Mouse (Mus musculus) 3134 (cell line): Measurements from ENCODE around the gene Irgq.
"Not testable (repeated sequence)": the region's sequence is repeated elsewhere in the genome, so short reads cannot be mapped to it uniquely, and the experiment has no call there.

Experiments used
- DNase-seq: peaks from one replicate; pipeline ENCODE4 v3.0.0-alpha.2; 2011; ENCODE audit warnings: low spot score; ENCODE audit not compliant: insufficient read length; ENCODE audit errors: extremely low read depth

Gene Irgq

DNA sequence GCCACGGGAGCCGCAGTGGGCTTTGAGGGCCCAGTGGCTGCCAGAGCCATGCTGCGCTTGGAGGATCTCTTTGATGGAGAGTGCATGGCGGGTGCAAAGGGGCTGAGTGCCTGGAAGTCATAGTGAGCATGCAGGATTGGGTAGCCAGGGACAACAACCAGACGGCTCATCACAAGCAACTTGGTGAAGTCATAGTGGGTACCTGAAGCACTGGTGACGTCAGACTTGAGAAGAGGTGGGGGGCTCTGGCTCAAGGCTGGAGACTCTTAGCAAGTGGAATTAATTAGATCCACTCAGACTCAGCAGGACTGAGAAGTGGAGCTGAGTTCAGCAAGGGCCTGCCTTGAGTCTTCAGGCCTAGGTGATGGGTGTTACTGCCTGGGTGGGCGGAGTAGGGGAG is 18.1 kb upstream of the Irgq start, which contains the start of gene AC161166.1:
TSS of gene AC161166.1 (minus strand) at position 101 of the 400 bp plus-strand sequence.
- no peak for DNase-seq

DNA sequence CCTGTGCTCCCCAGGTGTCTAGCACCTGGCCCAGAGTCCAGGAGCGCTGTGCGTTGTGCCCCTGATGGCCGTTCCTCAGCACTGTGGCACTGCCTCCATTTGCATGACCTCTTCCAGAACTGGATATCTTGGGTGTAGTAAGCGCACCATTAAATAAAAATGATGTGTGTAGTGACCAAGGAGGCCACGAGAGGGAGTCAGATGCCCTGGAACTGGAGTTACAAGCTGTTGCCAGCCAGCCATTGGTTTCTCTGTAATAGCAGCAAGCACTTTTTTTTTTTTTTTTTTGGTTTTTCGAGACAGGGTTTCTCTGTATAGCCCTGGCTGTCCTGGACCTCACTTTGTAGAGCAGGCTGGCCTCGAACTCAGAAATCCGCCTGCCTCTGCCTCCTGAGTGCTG is 14.2 kb upstream of the Irgq start:
- peak; percentile 33 for DNase-seq

DNA sequence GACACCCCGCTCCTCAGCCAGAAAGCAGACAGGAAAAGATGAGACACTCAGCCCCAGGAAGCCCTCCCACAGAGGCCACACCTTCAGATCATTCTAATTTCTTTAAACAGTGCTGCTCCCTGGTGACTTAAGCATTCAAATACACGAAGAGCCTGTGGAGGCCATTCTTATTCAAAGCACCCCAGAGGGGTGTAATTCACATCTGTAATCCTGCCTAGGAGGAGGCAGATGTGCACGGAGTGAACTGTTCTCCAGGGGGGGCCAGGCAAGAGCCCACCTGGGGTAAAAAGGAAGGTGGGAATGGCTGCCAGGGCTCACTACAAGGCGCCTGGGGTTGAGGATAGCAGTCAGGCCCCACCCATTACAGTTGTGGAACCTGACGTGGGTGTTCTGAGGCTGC is 13.4 kb upstream of the Irgq start:
- DNase-seq: no peak

DNA sequence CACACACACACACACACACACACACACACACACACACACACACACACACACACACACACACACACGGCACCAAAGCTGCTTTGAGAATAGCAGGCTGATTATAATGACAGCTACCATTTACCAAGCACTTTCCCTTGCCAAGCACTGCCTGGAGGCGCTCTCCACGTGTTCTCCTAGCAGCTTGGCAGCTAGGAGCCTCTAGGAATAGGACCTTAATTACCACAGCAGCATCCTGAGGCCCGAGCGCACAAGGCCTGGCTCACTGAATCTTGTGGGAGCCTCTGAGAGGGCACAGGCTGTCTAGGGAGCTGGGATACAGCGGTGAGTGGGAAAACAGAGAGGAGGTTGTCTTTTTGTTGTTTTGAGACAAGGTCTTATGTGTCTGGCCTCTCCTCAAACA is 12.8 kb upstream of the Irgq start:
- DNase-seq: no peak

DNA sequence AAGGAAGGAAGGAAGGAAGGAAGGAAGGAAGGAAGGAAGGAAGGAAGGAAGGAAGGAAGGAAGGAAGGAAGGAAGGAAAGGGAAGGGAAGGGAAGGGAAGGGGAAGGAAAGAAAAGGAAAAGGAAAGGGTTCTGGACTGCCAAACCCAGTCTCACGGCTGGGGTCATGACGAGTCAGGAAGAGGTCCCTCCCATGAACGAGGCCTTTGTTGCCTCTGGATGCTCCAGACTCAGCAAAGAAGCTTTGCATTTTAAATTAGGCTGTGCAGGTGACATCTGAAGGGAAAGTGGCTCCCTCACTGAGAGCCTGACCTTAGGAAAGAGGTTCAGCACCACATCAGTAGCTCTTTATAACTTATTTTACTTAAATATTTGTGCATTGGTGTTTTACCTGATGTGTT is 11.4 kb upstream of the Irgq start:
- no peak for DNase-seq

DNA sequence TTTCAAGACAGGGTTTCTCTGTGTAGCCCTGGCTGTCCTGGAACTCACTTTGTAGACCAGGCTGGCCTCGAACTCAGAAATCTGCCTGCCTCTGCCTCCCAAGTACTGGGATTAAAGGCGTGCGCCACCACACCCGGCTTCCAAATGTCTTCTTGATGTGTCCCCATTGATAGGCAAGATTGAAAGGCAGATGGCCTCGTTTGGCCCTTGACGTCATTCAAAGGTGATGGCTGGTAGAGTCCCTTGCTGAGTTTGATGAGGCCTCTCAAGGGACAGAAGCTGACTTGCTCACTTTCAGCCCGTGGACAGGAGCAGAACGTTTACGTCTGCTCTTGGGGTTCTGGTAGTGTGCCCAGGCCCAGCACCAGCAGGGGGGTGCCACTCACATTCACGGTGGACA is 10.4 kb upstream of the Irgq start:
- DNase-seq: not testable (repeated sequence)

DNA sequence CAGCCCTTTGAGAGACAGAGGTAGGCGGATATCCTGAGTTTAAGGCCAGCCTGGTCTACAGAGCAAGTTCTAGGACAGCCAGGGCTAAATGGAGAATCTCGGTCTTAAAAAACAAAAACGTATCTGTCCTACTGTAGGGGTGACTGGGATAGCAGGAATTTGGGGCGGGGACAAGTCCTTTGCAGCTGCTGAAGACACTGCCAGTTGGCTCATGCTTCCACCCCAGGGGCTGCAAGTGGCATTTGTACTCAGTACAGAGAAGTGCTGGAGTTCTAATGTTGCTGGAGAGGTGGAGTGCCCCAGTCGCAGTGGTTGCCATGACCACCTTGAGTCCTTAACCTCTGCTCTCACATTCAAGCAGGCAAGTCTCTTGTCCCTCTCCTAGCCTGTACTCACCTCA is 7.7 kb upstream of the Irgq start:
- peak; percentile 56 for DNase-seq

DNA sequence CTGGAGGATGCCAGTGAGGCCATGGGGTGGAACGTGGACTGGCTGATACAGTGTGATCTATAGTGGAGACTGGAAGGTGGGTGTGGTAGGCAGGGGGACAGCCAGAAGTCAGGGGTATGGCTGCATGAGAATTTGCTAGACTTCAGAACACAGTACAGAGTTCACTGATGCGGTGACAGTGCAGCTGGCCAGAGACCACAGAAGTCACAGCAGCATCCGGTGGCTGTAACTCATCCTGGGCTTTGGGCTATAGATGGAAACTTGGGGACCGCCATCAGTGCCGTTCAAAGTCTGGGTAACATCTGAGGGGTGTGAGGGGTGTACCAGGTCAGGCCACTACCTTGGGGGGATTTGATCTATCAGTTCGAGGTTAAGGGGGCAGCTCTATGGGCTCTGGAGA is 6.8 kb upstream of the Irgq start:
- no peak for DNase-seq

DNA sequence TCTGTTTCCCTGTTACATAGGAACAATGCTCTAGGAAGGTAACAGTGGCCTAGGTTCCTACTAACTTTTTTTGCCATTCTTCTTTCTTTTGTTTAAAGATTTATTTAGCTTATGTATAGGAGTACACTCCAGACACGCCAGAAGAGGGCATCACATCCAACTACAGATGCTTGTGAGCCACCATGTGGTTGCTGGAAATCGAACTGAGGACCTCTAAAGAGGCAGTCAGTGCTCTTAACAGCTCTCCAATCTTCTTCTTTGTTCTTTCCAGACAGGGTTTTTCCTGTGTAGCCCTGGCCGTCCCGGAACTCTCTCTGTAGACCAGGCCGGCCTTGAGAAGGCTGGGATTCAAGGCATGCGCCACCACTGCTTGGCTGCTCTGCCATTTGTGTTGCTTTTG is 5.5 kb upstream of the Irgq start:
- DNase-seq: no peak

DNA sequence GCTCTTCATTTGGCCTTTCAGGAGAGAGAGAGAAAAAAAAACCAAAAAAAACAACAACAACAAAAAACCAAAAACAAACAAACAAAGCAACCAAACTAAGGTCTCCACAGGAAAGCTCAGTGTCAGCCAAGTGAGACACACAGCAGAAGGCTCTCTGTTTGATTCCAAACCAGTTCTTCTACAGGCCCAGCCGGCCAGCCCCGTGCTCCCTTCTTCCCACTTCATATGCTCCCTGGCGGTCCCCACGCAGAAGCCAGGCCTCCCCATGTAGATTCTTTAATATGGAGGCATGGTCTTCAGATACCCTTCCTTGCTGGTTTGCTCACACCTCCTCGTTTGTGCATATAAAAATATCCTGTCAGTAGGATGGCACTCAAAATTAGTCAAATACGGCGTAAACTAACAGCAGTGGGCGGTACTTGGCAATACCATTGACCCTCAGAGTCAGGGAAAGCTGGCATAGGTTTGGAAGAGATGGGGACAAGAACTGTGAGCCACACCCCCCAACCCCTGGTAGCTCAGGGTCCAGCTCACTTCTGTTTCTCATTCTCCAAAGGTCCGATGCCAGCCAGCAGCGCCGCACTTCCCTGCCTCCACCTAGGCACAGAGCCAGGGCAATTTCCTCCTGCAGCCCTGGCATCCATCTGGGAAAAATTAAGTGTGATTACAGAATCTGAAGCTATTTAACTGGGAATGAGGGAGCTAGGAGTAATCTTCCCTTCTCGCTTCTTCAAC is 4.6 kb upstream of the Irgq start:
- no peak for DNase-seq

DNA sequence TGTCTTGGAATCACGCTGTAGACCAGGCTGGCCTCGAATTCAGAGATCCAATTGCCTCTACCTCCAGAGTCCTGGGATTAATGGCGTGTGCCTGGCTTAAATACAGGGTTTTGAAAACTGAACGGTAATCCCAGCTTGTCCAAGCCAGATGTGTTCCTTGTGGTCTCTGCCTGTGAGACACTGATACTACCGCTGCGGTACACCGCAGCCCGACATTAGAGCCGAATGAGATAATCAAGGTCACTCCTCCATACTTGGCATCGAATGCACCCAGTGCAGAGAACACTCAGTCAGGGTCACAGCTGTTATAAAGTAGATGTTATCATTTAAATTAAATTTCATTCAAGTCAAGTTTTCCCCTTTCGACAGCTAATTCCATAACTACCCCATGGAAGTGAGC is 1.6 kb upstream of the Irgq start:
- DNase-seq: no peak

DNA sequence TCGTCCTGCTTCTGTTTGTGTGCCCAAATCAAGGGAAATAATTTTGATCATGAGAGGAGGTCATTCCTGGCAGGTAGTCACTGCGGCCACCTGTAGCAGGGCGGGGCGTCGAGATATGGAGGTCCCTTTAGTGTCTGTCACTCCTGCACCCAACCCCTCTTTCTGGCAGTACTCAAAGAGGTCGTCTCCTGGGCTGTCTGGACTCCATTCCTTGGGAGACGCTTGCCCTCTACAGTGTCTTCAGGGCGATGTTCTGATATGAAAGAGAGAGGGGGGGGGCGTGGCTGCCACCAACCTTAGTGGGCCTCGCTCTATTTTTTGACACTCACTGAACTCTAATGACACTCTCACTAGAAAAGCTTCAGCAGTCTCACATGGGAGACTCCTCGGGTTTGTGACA is 909 bp upstream of the Irgq start:
- no peak for DNase-seq

DNA sequence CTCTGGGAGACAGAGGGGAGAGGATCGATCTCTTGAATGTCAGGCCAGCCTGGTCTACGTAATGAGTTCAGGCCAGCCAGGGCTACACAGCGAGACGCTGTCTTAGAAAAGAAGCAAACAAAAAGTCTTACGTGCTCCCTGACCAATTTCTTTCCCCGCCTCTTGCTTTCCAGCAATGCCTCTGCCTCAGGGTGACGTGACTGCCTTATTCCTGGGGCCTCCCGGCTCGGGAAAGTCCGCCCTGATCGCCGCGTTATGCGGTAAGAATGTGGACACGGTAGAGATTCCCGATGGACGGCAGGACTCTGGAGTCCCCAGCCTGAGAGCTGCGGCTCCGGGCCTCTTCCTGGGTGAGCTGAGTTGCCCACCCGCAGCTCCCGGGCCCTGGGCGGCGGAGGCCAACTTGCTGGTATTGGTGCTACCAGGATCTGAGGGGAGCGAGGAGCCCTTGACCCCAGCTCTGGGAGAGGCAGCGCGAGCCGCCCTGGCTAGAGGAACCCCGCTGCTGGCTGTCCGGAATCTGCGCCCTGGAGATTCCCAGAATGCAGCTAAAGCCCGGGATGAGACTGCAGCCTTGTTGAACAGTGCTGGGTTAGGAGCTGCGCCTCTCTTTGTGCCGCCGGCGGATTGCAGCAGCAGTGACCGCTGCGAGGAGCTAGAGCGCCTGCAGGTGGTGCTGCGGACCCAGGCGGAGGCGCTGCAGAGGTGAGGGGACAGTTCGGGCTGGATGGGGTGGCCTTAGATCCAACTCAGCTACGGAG is 902 bp downstream of the Irgq start:
- peak; percentile 78 for DNase-seq

DNA sequence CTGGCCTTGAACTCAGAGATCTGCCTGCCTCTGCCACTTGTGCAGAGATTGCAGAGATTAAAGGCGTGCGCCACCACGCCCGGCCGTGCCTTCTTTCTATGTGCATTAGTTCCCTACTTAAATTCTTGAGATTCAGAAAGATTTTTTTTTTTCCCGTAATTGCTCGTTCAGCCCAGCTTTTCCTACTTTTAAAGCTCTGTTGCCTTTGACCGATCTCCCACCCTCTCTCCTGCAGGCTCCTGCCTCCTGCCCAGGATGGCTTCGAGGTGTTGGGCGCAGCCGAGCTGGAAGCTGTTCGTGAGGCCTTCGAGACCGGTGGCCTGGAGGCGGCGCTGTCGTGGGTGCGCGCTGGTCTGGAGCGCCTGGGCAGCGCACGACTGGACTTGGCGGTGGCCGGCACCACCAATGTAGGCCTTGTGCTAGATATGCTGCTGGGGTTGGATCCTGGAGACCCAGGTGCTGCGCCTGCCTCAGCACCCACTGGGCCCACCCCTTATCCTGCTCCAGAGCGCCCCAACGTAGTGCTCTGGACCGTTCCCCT is 2.6 kb downstream of the Irgq start:
- no peak for DNase-seq

DNA sequence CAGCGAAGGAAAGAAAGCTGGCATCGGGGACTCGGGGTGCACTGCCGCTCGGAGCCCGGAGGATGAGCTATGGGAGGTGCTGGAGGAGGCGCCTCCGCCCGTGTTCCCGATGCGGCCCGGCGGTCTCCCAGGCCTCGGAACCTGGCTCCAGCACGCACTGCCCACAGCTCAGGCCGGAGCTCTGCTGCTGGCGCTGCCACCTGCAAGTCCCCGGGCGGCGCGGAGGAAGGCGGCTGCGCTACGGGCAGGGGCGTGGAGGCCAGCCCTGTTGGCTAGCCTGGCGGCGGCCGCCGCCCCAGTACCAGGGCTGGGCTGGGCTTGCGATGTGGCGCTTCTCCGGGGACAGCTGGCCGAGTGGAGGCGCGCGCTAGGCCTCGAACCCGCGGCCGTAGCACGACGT is 3.3 kb downstream of the Irgq start:
- DNase-seq: no peak

DNA sequence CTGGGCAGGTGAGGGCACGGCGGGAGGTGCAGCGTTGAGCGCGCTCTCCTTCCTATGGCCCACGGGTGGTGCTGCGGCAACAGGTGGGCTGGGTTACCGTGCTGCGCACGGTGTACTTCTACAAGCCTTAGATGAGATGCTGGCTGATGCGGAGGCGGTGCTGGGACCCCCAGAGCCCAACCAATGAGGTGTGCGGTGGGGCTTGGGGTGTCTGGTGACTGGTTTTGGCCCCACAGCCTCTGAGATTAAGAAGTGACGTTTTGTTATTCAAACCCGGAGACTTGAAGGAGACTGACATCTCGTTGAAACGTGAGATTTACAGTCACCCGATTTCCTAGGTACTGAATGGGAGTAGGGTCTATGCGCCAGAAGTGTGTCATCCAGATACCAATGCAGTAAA is 3.8 kb downstream of the Irgq start:
- no peak for DNase-seq

DNA sequence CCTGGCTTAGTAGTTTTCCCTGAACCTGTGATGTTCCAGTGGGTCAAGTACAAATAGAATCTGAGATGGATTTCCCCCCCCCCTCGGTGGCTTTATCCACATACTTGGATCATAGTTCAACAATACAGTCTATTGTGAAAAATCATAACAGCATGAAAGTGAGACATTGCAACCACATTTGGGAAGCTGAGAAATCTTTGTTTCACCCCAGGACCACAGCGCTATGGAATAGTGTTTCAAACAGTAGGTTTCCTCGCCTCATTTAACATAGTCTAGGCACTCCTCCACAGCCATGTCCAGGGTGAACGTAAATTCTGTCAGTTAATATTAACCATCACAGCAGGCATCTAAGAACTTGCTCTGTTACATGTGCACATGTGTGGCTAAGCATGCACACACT is 6.6 kb downstream of the Irgq start:
- DNase-seq: no peak

DNA sequence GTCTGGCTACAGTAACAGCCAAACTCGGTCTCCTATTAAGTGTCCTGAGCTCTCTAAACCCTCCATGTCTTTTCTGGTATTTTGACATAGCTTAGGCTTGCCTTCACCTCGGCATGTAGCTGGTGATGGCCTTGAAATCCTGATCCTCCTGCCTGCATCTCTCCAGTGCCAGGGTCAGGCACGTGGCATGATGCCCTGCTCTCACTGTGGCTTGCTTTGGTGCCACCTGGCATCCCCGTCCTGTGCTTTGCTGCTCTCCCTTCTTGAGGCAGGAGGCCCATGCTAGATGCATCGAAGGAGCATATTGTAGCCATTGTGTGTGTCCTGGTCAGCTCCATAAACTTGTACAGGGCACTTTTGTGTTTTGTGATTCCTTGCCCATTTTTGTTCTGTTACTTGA is 7.1 kb downstream of the Irgq start:
- DNase-seq: no peak

DNA sequence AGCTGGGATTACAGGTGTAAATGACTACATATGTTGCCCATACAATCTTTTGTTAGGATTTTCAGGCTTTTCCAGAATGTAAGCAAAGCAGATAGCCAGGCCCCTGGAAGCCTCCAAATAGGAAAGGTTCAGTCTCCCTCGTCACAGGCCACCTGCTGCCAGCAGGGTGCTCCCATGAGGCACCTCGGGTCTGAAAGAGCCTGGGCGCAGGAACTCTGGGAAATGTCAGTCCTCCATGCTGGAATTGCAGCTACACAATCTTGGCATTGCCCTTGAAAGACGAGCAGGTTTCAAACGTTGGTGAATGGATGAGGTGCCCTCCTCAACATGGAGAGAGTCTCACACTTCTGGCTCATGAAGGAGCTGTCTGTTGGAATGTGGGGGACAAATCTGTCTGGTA is 7.7 kb downstream of the Irgq start:
- DNase-seq: no peak

DNA sequence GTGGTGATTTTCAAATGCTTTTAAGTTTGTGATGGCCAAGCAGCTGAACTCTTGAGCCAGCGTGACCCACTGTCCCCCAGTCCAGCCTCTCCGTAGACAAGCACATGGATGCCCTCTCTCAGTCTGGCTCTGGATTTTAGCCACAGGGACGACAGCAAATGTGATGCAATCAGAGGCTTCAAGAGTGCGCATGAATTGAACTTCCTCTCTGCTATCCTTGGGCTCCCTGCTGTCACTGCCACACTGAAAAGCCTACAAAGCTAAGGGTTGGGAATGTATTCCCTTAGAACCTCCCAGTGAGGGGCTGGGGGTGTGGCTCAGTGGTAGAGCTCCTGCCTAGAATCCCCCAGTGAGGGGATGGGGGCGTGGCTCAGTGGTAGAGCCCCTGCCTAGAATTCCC is 8.2 kb downstream of the Irgq start:
- DNase-seq: no peak

DNA sequence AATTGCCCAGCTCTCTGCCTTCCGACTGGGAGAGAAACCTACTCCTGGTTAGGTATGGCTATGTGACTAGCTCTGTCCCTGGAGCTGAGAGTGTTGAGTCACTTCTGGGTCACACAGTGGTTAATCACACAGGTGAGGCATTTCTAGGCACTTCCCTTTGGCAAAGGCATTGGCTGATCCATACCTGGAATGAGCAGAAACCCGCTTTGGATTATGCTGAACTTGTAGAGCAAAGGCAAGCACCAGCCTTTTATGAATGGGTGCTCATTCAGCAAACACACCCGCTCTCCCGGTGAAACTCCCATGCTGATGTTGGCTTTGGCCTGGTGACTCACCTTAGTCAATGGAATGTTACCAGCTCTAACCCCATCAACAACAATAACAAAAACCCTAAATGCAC is 9.2 kb downstream of the Irgq start:
- no peak for DNase-seq

DNA sequence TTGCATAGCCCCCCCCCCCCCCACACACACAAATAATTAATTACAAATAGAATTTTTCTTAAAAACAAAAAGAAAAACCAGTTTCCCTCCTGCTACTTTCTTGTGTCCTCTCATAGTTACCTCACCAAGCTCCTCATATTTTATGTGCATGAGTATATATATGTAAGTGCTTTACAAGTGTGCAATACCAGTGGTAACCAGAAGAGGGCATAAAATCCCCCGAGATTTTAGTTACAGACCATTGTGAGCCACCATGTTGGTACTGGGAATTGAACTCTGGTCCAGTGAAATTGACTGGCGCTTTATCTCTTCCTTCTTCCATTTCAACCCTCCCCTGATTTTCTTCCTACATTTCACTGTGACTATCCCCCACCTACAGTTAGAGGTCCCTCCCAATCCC is 14.0 kb downstream of the Irgq start:
- no peak for DNase-seq
